Mouse (Mus musculus): ENCODE measurements around the gene Ak2. TPM values are rescaled to one million over a fixed set of nuclear protein-coding genes. Genes with fewer than 3 reads are reported as not detected.

Gene Ak2
- total RNA-seq, 2 experiments from 2014 or later: 27.8 to 31.3 TPM

DNA sequence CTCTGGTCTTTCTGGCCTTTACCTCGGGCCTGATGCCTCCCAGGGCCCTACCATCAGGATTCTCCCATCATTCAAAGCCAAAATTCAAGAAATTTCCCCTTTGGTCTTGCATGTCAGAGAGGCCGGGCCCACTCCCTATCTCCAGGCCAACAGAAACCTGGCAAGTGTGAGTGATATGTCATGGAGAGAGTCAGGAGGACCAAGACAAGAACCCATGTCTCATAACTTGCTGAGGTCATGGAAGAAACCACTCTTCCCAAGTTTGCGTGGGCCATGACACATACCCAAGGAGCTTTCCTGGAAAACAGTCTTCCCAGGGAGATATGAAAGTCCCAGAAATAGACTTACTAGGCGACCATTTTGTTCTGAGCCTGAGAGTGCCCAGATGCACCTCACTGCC lies 30.1 kb downstream of the Ak2 start:
- no peak for TF ChIP-seq CTCF (IDR thresholded peaks at IDR 0.05)
- peak overlapping the region; percentile 56; the same call in 1 of the 2 replicates for H3K27ac ChIP-seq

DNA sequence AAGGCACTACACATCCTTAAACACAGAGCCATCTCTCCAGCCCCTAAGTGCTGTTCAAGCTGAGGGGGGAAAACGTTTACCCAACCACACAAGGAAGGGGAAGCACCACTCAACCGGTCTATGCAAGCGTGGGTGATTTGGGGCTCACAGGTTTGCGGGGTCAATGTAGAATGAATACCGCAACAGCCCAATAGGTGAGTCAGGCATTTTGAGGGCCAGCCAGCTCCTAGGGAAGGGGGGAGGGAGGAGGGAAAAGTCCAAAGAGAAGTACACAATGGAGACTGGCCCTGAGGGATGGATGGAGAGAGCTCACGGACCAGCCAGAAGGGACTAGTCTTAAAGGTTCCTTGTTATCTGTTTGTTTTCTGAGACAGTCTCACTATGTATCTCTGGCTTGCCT lies 32.1 kb downstream of the Ak2 start:
- no peak overlapping the region for H3K27ac ChIP-seq
- no peak for DNase-seq
- no peak for TF ChIP-seq CTCF (IDR thresholded peaks at IDR 0.05)
- intact Hi-C loops (cut with DNase I): loop anchor here (5.0 kb wide), 1 partner anchor 33 kb away; the partner anchor contains the start of gene Rnf19b
- no peak overlapping the region for H3K4me3 ChIP-seq

More for the DNA sequence above, 30.1 kb downstream of the Ak2 start:
- H3K4me3 ChIP-seq: no peak overlapping the region
- intact Hi-C loops (cut with DNase I): loop anchor here (5.0 kb wide), 1 partner anchor 35 kb away; the partner anchor contains the start of gene Rnf19b
- no peak for DNase-seq

DNA sequence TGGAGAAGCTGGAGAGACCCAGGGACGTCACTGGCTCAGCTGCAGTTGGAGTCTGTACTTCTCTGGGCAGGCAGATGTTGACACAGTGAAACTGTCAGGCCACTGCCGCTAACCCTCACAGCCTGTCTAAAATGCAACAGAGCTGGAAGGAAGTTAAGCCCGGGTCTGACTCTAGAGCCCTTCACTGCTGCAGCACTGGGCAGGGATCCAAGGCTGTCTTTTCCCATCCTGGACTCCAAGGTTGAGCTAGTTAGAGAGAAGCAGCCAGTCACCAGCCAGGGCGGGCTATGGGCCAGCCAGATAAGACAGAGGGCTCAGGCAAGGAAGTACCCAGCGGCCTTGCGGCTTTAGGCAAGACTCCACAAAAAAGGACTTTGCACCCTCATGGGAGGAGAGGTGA lies 33.0 kb downstream of the Ak2 start:
- intact Hi-C loops (cut with DNase I): loop anchor here (5.0 kb wide), 1 partner anchor 33 kb away; the partner anchor contains the start of gene Rnf19b
- TF ChIP-seq CTCF (IDR thresholded peaks at IDR 0.05): no peak
- H3K4me3 ChIP-seq: no peak overlapping the region
- DNase-seq: no peak
- H3K27ac ChIP-seq: no peak overlapping the region

DNA sequence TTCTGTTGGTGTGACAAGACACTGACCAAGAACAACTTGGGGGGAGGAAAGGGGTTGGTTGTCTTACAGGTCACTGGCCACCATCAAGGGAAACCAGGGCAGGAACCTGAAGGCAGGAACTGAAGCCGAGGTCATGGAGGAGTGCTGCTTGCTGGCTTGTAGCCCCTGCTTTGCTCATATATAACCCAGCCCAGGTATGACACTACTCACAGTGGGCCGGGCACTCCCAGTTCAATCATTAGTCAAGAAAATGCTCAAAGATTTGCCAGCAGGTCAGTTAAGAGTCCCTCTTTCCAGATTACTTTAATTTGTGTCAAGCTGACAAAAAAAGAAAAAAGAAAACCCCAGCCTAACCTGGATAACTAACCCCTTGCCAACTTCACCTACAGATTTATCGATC lies 33.9 kb downstream of the Ak2 start:
- no peak for TF ChIP-seq CTCF (IDR thresholded peaks at IDR 0.05)
- intact Hi-C loops (cut with DNase I): no loop called here
- H3K4me3 ChIP-seq: no peak overlapping the region
- DNase-seq: no peak
- H3K27ac ChIP-seq: no peak overlapping the region

DNA sequence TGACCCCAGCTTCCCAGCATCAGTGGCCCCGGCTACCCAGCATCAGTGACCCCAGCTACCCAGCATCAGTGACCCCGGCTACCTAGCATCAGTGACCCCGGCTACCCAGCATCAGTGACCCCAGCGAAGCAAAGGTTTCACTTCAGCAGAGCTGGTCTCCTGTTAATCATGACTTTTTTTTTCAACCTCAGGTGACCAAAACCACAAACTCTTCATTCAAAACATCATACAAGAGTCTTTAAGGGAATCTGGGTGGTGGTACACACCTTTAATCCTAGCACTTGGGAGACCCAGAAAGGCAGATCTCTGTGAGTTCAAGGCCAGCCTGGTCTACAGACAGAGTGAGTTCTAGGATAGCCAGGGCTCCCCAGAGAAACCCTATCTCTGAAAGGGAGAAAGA lies 39.0 kb downstream of the Ak2 start:
- no peak overlapping the region for H3K4me3 ChIP-seq
- DNase-seq: no peak
- no peak for TF ChIP-seq CTCF (IDR thresholded peaks at IDR 0.05)
- no peak overlapping the region for H3K27ac ChIP-seq
- intact Hi-C loops (cut with DNase I): no loop called here

DNA sequence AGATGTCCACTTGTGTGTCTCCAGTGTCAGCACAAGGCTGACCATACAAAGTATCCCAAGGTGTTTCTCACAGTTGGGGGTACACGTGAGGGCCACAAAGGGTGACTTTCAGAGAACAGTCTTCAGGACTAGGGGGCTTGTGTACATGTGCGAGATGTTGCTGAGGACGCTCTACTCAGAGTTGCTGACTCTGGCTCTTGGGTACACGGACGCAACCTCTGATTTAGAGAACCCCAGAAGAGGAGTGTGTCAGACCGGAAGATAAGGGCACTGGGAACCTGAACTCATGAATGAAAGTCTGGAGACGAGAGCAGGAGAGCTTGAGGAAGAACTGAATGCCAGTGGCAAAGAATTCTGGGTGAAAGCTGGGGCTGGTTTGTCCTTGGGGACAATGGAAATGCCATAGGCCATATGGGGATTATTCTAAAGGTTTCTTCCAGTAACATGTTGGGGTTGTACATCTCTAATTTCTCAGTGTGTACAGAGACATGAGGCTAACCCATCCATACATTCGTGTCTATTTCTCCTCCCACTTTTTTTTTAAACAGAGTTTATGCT lies 39.7 kb downstream of the Ak2 start:
- no peak for TF ChIP-seq CTCF (IDR thresholded peaks at IDR 0.05)
- Histone ChIP-seq H3K27ac (no peak overlapping the region), H3K4me3 (no peak overlapping the region)
- intact Hi-C loops (cut with DNase I): no loop called here
- DNase-seq: no peak

DNA sequence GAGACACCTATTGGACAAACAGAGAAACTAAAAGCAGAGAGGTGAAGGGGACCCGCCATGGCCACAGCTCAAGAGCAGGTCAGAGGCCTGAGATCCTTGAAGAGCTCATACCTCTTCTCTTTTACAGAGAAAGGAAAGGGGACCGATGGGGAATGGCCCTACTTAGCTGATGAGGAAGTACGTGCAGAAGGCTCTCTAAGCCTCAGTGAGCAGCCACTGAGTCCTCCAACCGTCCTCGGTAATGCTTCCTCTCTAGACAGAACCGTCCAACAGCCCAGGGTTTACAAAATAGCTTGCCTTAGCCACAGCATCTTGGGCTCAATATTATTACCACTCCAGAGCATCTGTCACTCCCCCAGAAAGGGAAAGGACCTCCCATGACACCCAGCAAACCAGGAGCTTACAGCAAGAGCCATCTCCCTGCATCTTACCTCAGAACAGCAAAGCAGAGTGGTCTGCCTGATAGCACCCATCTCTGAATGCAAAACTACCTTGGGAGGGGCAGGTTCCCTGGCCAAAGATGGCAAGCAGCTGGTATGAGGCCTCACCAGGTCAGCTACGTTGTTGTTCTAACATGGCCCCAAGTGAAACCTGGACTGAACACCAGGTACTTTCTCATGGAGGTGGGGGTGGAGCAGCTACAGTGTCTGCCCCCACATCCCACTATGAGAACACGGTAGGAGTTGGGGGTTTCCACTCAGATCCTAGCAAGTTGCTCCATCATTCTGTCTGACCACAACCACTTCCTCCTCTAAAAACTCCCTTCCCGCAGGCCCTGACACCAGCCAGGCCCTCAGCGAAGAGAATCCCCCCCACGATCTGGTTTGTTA lies 40.6 kb downstream of the Ak2 start:
- Histone ChIP-seq H3K4me3 (peak overlapping the region; percentile 63; the same call in 1 of the 2 replicates), H3K27ac (peak overlapping the region; percentile 86)
- intact Hi-C loops (cut with DNase I): no loop called here
- no peak for TF ChIP-seq CTCF (IDR thresholded peaks at IDR 0.05)
- DNase-seq: no peak

DNA sequence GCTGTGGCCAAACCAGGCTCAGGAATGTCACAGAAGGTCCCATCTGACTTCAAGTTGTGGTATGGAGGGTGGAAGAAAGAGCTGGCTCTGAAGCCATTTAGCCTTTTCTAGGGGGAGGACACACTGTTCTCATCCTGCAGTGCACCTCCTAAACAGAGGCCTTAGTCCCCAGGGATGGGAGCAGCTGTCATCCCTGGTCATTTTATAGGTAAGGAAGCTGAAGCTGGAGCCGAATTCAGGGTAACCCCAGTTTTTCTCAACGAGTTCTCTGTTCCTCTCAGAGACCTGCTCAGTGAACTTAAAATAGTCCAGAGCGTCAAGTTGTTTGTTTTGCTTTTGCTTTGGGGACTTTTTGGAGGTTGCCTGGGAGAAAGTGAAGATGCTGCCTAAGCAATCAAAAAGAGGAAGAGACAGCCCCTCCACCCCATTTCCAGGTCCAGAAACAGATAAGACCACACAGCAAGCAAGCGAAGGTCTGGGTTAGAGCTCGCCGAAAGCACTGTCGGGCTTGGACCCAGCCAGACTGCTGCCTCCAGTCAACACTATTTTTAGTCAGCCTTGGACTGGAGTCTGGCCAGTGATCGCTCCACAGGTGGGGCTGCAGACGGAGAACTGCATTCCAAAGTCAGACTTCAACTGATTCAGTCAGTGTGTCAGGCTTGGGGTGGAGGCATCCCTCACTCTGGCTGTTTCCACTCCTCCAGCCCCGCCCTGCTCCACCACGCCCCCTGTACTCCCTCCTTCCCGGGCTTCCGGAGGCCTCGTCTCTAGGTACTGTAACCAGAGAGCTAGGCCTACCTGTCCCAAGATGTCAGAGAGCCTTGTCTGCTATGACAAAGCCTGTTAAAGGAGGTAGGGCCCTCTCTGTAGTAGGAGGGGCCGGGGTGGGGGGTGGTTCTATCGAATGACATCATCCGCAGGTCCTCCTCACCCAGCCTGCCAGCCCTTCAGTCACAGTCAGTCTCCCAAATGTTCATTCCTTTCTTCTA lies 41.5 kb downstream of the Ak2 start:
- DNase-seq: peak; percentile 82
- H3K27ac ChIP-seq: peak overlapping the region; percentile 86
- TF ChIP-seq CTCF (IDR thresholded peaks at IDR 0.05): no peak
- intact Hi-C loops (cut with DNase I): no loop called here
- peak overlapping the region; percentile 63 for H3K4me3 ChIP-seq

DNA sequence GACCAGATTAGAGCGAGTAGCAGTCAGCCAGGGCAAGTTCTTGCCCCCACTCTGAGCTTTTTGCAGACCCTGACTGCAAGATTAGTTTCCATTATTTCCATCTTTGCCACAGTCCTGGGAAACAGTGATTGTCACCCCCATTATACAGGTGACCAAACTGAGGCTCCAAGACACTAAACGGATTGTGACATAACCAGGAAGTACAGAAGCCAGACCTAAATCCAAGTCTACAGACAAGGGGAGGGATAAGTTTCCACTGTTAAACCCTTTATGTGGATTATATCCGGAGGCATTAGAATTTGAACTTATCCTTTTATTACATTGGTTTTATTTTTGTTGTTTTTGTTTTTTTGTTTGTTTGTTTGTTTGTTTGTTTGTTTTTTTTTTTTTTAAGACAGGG lies 42.5 kb downstream of the Ak2 start:
- intact Hi-C loops (cut with DNase I): loop anchor here (2.0 kb wide), 1 partner anchor 23 kb away; no protein-coding TSS in a partner anchor
- no peak for DNase-seq
- no peak for TF ChIP-seq CTCF (IDR thresholded peaks at IDR 0.05)
- no peak overlapping the region for H3K4me3 ChIP-seq
- H3K27ac ChIP-seq: peak overlapping the region; percentile 86

DNA sequence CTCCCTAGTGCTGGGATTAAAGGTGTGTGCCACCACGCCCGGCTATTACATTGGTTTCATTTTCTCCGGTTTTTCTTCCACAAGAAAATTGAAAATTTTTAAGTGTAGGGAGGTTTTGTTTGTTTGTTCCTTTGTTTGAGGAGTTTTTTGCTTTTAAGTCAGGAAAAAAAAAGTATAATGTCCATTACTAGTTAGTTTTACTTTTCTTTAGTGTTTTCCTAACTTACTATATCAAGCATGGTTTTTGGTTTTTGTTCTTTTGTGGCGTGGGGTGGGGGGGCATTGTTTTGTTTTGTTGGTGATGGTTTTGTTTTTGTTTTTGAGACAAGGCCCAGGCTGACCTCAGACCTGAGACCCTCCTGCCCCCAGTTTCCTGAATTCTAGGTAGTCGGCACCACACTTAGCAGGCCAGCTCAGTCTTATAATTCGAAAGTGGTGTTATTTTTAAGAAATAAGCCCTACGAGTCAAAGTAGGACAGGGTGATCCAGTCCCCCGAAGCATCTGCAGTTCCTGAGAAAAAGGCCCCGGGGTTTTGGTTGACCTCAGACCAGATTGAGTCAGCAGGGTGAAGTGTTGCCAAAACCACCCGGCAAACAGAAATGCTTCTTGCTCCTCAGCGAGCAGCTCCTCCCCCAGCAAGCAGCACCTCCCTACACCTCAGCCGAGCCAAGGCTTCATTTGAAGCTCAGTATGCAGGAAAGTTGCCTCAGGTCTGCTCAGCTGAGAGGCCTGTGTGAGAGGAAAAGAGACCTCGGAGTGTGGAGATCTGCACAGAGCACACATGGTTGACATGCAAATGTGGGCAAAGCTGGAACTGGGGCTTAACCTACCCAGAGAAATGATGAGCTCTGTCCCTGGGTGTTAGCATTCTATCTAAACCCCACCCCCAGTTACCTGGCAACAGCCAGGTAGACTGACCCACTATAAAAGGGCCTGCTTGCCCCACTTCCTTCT lies 43.2 kb downstream of the Ak2 start:
- Histone ChIP-seq H3K4me3 (peak overlapping the region; percentile 32; the same call in 1 of the 2 replicates), H3K27ac (peak overlapping the region; percentile 86)
- intact Hi-C loops (cut with DNase I): loop anchor here (2.0 kb wide), 1 partner anchor 22 kb away; no protein-coding TSS in a partner anchor
- peak; percentile 86 for DNase-seq
- no peak for TF ChIP-seq CTCF (IDR thresholded peaks at IDR 0.05)

DNA sequence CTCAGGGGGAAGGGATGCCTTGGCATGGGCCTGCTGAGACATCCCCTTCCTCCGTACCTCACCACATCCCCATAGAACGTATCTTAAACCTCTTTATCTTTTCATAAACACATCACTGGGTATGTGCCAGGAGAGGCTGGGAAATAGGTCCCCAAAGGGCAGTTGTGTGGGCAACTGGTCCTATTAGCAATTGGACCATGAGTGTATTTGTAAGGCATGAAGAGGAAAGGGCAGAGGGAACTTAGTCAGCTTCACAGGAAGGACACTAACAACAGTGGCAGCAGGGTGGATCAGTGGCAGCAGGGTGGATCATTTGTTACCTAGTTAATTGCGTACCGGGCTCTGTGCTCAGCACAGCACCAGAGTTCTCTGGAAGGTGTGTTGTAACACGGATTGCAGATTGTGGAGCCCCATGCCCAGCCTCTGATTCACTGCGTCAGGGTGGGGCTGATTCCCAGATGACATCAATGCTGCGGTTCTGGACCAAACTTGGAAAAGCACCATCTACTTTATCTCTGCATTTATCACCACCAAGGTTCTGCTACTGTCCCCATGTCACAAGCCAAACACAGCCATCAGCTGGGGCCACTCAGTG lies 44.2 kb downstream of the Ak2 start:
- Histone ChIP-seq H3K27ac (peak overlapping the region; percentile 86; the same call in 1 of the 2 replicates), H3K4me3 (no peak overlapping the region)
- DNase-seq: no peak
- TF ChIP-seq CTCF (IDR thresholded peaks at IDR 0.05): no peak
- intact Hi-C loops (cut with DNase I): loop anchor here (2.0 kb wide), 1 partner anchor 21 kb away; no protein-coding TSS in a partner anchor
